8 mouse cellular contexts compared by ENCODE assay signal in genomic region chr10:128096313-128096692, GRCm38 (mm10). TPM values are rescaled to one million over a fixed set of nuclear protein-coding genes. Genes with fewer than 3 reads are reported as not detected.
A peak's percentile ranks its signal among the peaks of the same experiment; 100 is the strongest.
DNase-seq lines count a peak whose midpoint lies in the region; ATAC-seq and TF ChIP-seq lines count a peak whose summit lies in the region.

No protein-coding gene starts in this region.

- ATAC-seq in embryonic facial prominence, embryonic 12.5 days (ENCODE audit: insufficient number of reproducible peaks, insufficient read depth, low FRiP score, low TSS enrichment): no peak
- ATAC-seq in intestine, embryonic 14.5 days (replicated peaks; ENCODE audit: low FRiP score, low TSS enrichment, low read depth): no peak
- no peak for ATAC-seq in midbrain, postnatal 0 days (ENCODE audit: low FRiP score)

- no peaks in the 10 kb centered on the region for H3K27me3 ChIP-seq in embryonic facial prominence, embryonic 12.5 days
- H3K27me3 ChIP-seq in intestine, embryonic 14.5 days (replicated peaks; ENCODE audit: control insufficient read depth, insufficient read depth, low read length): no peaks in the 10 kb centered on the region
- H3K27me3 ChIP-seq in midbrain, postnatal 0 days (ENCODE audit: insufficient read depth, low read length): no peaks in the 10 kb centered on the region

- DNase-seq in layer of hippocampus, adult 2 months (ENCODE audit: low spot score in 2 of 2): no peak
- DNase-seq in layer of hippocampus, adult 9-10 months (ENCODE audit: low spot score): no peak
- DNase-seq in intestine, embryonic 14.5 days (ENCODE audit: low spot score): no peak
- DNase-seq in midbrain, postnatal 0 days (ENCODE audit: low spot score): no peak
- no peak for DNase-seq in adrenal gland, adult 18-20 months (ENCODE audit: low spot score in 2 of 2)
- DNase-seq in right cerebral cortex, adult 2 months (ENCODE audit: low spot score in 2 of 2): no peak
- DNase-seq in adrenal gland, postnatal 25 days: no peak

- no peaks in the 10 kb centered on the region for H3K9me3 ChIP-seq in embryonic facial prominence, embryonic 12.5 days
- H3K9me3 ChIP-seq in intestine, embryonic 14.5 days (ENCODE audit: control insufficient read depth, low read length): no peaks in the 10 kb centered on the region
- no peaks in the 10 kb centered on the region for H3K9me3 ChIP-seq in midbrain, postnatal 0 days (ENCODE audit: low read length)

- peaks cover 44% of the 10 kb centered on the region for H3K4me1 ChIP-seq in embryonic facial prominence, embryonic 12.5 days
- H3K4me1 ChIP-seq in intestine, embryonic 14.5 days (replicated peaks; ENCODE audit: control insufficient read depth, insufficient read depth, low read length): peaks cover 33% of the 10 kb centered on the region
- H3K4me1 ChIP-seq in midbrain, postnatal 0 days (ENCODE audit: insufficient read depth, low read length): peaks cover 20% of the 10 kb centered on the region

- H3K4me3 ChIP-seq in layer of hippocampus, adult 2 months: peak overlapping the region; percentile 89; the same call in 1 of the 2 replicates
- peak overlapping the region; percentile 100; the same call in 1 of the 2 replicates for H3K4me3 ChIP-seq in embryonic facial prominence, embryonic 12.5 days
- H3K4me3 ChIP-seq in intestine, embryonic 14.5 days (ENCODE audit: low read depth, low read length): peak overlapping the region; percentile 95
- peak overlapping the region; percentile 99 for H3K4me3 ChIP-seq in midbrain, postnatal 0 days (ENCODE audit: low read depth, low read length)

- peak overlapping the region; percentile 85; the same call in 1 of the 2 replicates for H3K4me2 ChIP-seq in embryonic facial prominence, embryonic 12.5 days (replicated peaks)
- peak overlapping the region; percentile 3; the same call in 1 of the 2 replicates for H3K4me2 ChIP-seq in intestine, embryonic 14.5 days (ENCODE audit: low read length)
- H3K4me2 ChIP-seq in midbrain, postnatal 0 days (ENCODE audit: low read depth, low read length, poor library complexity, severe bottlenecking): no peak overlapping the region

- H3K9ac ChIP-seq in embryonic facial prominence, embryonic 12.5 days: no peak overlapping the region
- no peak overlapping the region for H3K9ac ChIP-seq in intestine, embryonic 14.5 days (ENCODE audit: low read length)
- no peak overlapping the region for H3K9ac ChIP-seq in midbrain, postnatal 0 days (replicated peaks; ENCODE audit: low read length, poor library complexity, severe bottlenecking)

- H3K27ac ChIP-seq in layer of hippocampus, adult 2 months: no peak overlapping the region
- H3K27ac ChIP-seq in embryonic facial prominence, embryonic 12.5 days: no peak overlapping the region
- H3K27ac ChIP-seq in intestine, embryonic 14.5 days (ENCODE audit: low read depth): no peak overlapping the region
- no peak overlapping the region for H3K27ac ChIP-seq in midbrain, postnatal 0 days (ENCODE audit: low read depth, low read length)

- WGBS in embryonic facial prominence, embryonic 12.5 days: 17% methylated on average over 4 of the region's 4 CpGs
- WGBS in intestine, embryonic 14.5 days: 24% methylated on average over 4 of the region's 4 CpGs
- WGBS in midbrain, postnatal 0 days: 27% methylated on average over 4 of the region's 4 CpGs

- H3K36me3 ChIP-seq in embryonic facial prominence, embryonic 12.5 days: 0 out of 2 replicates have a peak, but pooled peaks cover 4% of the 10 kb centered on the region
- H3K36me3 ChIP-seq in intestine, embryonic 14.5 days (ENCODE audit: control insufficient read depth, insufficient read depth, low read length): 0 out of 2 replicates have a peak, but pooled peaks cover 2% of the 10 kb centered on the region
- H3K36me3 ChIP-seq in midbrain, postnatal 0 days (ENCODE audit: insufficient read depth, low read length): no peaks in the 10 kb centered on the region

- no peak for TF ChIP-seq CTCF in layer of hippocampus, adult 2 months (conservative IDR thresholded peaks at IDR 0.05)
- TF ChIP-seq CTCF in midbrain, postnatal 0 days (IDR thresholded peaks at IDR 0.05): no peak

RNA-seq across cellular contexts. Expression of gene Baz2a, which starts 4.9 kb away (rescaled TPM):
- total RNA-seq in layer of hippocampus, adult 2 months (2021): 10 to 100 TPM; 42.8 to 45.5 TPM
- 9.0 and 9.1 TPM in 2 replicates for polyA plus RNA-seq in embryonic facial prominence, embryonic 12.5 days (2016; fragmentation: Nextera tagmentation; extraction: Ambion mirVana)
- polyA plus RNA-seq in intestine, embryonic 14.5 days (2014; fragmentation: Nextera tagmentation; extraction: Ambion mirVana): 23.7 and 26.2 TPM in 2 replicates
- total RNA-seq in midbrain, postnatal 0 days (2014; rRNA removed): 14.0 and 17.3 TPM in 2 replicates
- polyA plus RNA-seq in midbrain, postnatal 0 days (2015; fragmentation: Nextera tagmentation; extraction: Ambion mirVana): 8.0 and 9.3 TPM in 2 replicates
- 10 to 100 TPM; 35.6 to 45.3 TPM for total RNA-seq in adrenal gland, adult 18-20 months (2021)
- total RNA-seq in adrenal gland, postnatal 25 days (2021): 52.2 and 73.2 TPM in 2 replicates

RNA-seq across cellular contexts. Expression of gene Atp5b, which starts 13.2 kb away (rescaled TPM):
- total RNA-seq in layer of hippocampus, adult 2 months (2021): 1,000 to 10,000 TPM; 1,635 to 1,673 TPM
- polyA plus RNA-seq in embryonic facial prominence, embryonic 12.5 days (2016; fragmentation: Nextera tagmentation; extraction: Ambion mirVana): 1,967 TPM in 2 replicates
- polyA plus RNA-seq in intestine, embryonic 14.5 days (2014; fragmentation: Nextera tagmentation; extraction: Ambion mirVana): 2,618 and 2,654 TPM in 2 replicates
- total RNA-seq in midbrain, postnatal 0 days (2014; rRNA removed): 4,011 and 6,126 TPM in 2 replicates
- polyA plus RNA-seq in midbrain, postnatal 0 days (2015; fragmentation: Nextera tagmentation; extraction: Ambion mirVana): 2,103 and 2,155 TPM in 2 replicates
- total RNA-seq in adrenal gland, adult 18-20 months (2021): 1,000 to 10,000 TPM; 2,783 to 4,328 TPM
- total RNA-seq in adrenal gland, postnatal 25 days (2021): 2,437 and 2,492 TPM in 2 replicates

RNA-seq across cellular contexts. Expression of gene Ptges3, which starts 37.5 kb away (rescaled TPM):
- total RNA-seq in layer of hippocampus, adult 2 months (2021): 100 to 1,000 TPM; 135 to 142 TPM
- polyA plus RNA-seq in embryonic facial prominence, embryonic 12.5 days (2016; fragmentation: Nextera tagmentation; extraction: Ambion mirVana): 541 and 578 TPM in 2 replicates
- polyA plus RNA-seq in intestine, embryonic 14.5 days (2014; fragmentation: Nextera tagmentation; extraction: Ambion mirVana): 465 and 489 TPM in 2 replicates
- 109 and 117 TPM in 2 replicates for total RNA-seq in midbrain, postnatal 0 days (2014; rRNA removed)
- polyA plus RNA-seq in midbrain, postnatal 0 days (2015; fragmentation: Nextera tagmentation; extraction: Ambion mirVana): 390 and 433 TPM in 2 replicates
- total RNA-seq in adrenal gland, adult 18-20 months (2021): 100 to 1,000 TPM; 228 to 248 TPM
- 167 and 204 TPM in 2 replicates for total RNA-seq in adrenal gland, postnatal 25 days (2021)
